Mouse (Mus musculus): ENCODE results near the gene Dlk2. TPM values are rescaled to one million over a fixed set of nuclear protein-coding genes. Genes with fewer than 3 reads are reported as not detected.

Gene Dlk2
- polyA plus RNA-seq, 1 experiment from 2014 or later, result 8.9 TPM

- no peaks in the 10 kb centered on the region for H3K27me3 ChIP-seq (ENCODE audit: control insufficient read depth, insufficient read depth, low read length)
- H3K4me2 ChIP-seq (replicated peaks; ENCODE audit: low read depth), result peak within 1 kb of the TSS; percentile 93
- under 1% methylated on average over 40 of the region's 40 CpGs for WGBS
- H3K36me3 ChIP-seq (ENCODE audit: control insufficient read depth, insufficient read depth, low read length), result peaks cover 3% of the 10 kb centered on the region; the same call in 1 of the 2 replicates
- DNase-seq (ENCODE audit: low spot score), result peak; percentile 96
- no peaks in the 10 kb centered on the region for H3K9me3 ChIP-seq (ENCODE audit: control insufficient read depth, low read length)
- H3K27ac ChIP-seq (replicated peaks), result peak within 1 kb of the TSS; percentile 90
- H3K4me3 ChIP-seq (ENCODE audit: low read depth, low read length), result peak within 1 kb of the TSS; percentile 72
- ATAC-seq (ENCODE audit: low FRiP score, low TSS enrichment), result peak; percentile 96
- TF ChIP-seq CTCF (IDR thresholded peaks at IDR 0.05; ENCODE audit: low read depth) (peak; percentile 68), EP300 (optimal IDR thresholded peaks at IDR 0.05) (no peak)
- H3K9ac ChIP-seq (ENCODE audit: low read length), result peak within 1 kb of the TSS; percentile 86
- H3K4me1 ChIP-seq (replicated peaks; ENCODE audit: control insufficient read depth, insufficient read depth), result no peaks in the 10 kb centered on the region
These were observed 30.8 kb downstream of the Dlk2 start, which contains the start of gene Abcc10 for GRCm38 (mm10) chr17:46327906-46328534. Abcc10 (minus strand) TSS chr17:46328352.

GRCm38 (mm10) chr17:46328723-46329122 lies 31.5 kb downstream of the Dlk2 start:
- H3K9me3 ChIP-seq (ENCODE audit: control insufficient read depth, low read length), result no peaks in the 10 kb centered on the region
- ATAC-seq (ENCODE audit: low FRiP score, low TSS enrichment) (no peak), DNase-seq (ENCODE audit: low spot score) (no peak)
- no peak overlapping the region for H3K27ac ChIP-seq (replicated peaks)
- H3K36me3 ChIP-seq (ENCODE audit: control insufficient read depth, insufficient read depth, low read length), result peaks cover 1% of the 10 kb centered on the region; the same call in 1 of the 2 replicates
- WGBS, result 55% methylated on average over 6 of the region's 6 CpGs
- no peak overlapping the region; the same call in 1 of the 2 replicates for H3K4me3 ChIP-seq (ENCODE audit: low read depth, low read length)
- no peaks in the 10 kb centered on the region for H3K4me1 ChIP-seq (replicated peaks; ENCODE audit: control insufficient read depth, insufficient read depth)
- H3K27me3 ChIP-seq (ENCODE audit: control insufficient read depth, insufficient read depth, low read length), result no peaks in the 10 kb centered on the region
- H3K9ac ChIP-seq (ENCODE audit: low read length), result no peak overlapping the region
- TF ChIP-seq EP300 (optimal IDR thresholded peaks at IDR 0.05) (no peak), CTCF (IDR thresholded peaks at IDR 0.05; ENCODE audit: low read depth) (no peak)
- peak overlapping the region; percentile 93 for H3K4me2 ChIP-seq (replicated peaks; ENCODE audit: low read depth)

- Histone ChIP-seq H3K36me3 (ENCODE audit: control insufficient read depth, insufficient read depth, low read length) (no peaks in the 10 kb centered on the region), H3K9ac (ENCODE audit: low read length) (no peak overlapping the region), H3K27me3 (ENCODE audit: control insufficient read depth, insufficient read depth, low read length) (no peaks in the 10 kb centered on the region), H3K4me1 (replicated peaks; ENCODE audit: control insufficient read depth, insufficient read depth) (no peaks in the 10 kb centered on the region), H3K4me3 (ENCODE audit: low read depth, low read length) (no peak overlapping the region), H3K9me3 (ENCODE audit: control insufficient read depth, low read length) (no peaks in the 10 kb centered on the region), H3K27ac (replicated peaks) (no peak overlapping the region), H3K4me2 (replicated peaks; ENCODE audit: low read depth) (no peak overlapping the region)
- 27% methylated on average over 5 of the region's 5 CpGs for WGBS
- ATAC-seq (ENCODE audit: low FRiP score, low TSS enrichment) (no peak), DNase-seq (ENCODE audit: low spot score) (no peak)
- TF ChIP-seq EP300 (optimal IDR thresholded peaks at IDR 0.05) (no peak), CTCF (IDR thresholded peaks at IDR 0.05; ENCODE audit: low read depth) (peak; percentile 68)
These were observed 39.3 kb downstream of the Dlk2 start for GRCm38 (mm10) chr17:46336475-46336874.

GRCm38 (mm10) chr17:46341208-46341607 lies 44.0 kb downstream of the Dlk2 start:
- Histone ChIP-seq H3K27ac (replicated peaks) (no peak overlapping the region), H3K4me3 (ENCODE audit: low read depth, low read length) (no peak overlapping the region), H3K4me2 (replicated peaks; ENCODE audit: low read depth) (no peak overlapping the region), H3K4me1 (replicated peaks; ENCODE audit: control insufficient read depth, insufficient read depth) (no peaks in the 10 kb centered on the region), H3K27me3 (ENCODE audit: control insufficient read depth, insufficient read depth, low read length) (no peaks in the 10 kb centered on the region), H3K9ac (ENCODE audit: low read length) (no peak overlapping the region), H3K9me3 (ENCODE audit: control insufficient read depth, low read length) (no peaks in the 10 kb centered on the region), H3K36me3 (ENCODE audit: control insufficient read depth, insufficient read depth, low read length) (no peaks in the 10 kb centered on the region)
- DNase-seq (ENCODE audit: low spot score) (no peak), ATAC-seq (ENCODE audit: low FRiP score, low TSS enrichment) (no peak)
- 56% methylated on average over 7 of the region's 7 CpGs for WGBS
- TF ChIP-seq CTCF (IDR thresholded peaks at IDR 0.05; ENCODE audit: low read depth), result no peak
- no peak for TF ChIP-seq EP300 (optimal IDR thresholded peaks at IDR 0.05)

- H3K9ac ChIP-seq (ENCODE audit: low read length), result no peak overlapping the region
- TF ChIP-seq CTCF (IDR thresholded peaks at IDR 0.05; ENCODE audit: low read depth) (no peak), EP300 (optimal IDR thresholded peaks at IDR 0.05) (no peak)
- no peak overlapping the region for H3K4me2 ChIP-seq (replicated peaks; ENCODE audit: low read depth)
- H3K9me3 ChIP-seq (ENCODE audit: control insufficient read depth, low read length), result no peaks in the 10 kb centered on the region
- no peak overlapping the region for H3K4me3 ChIP-seq (ENCODE audit: low read depth, low read length)
- 83% methylated on average over 8 of the region's 8 CpGs for WGBS
- no peak overlapping the region for H3K27ac ChIP-seq (replicated peaks)
- ATAC-seq (ENCODE audit: low FRiP score, low TSS enrichment) (no peak), DNase-seq (ENCODE audit: low spot score) (no peak)
- no peaks in the 10 kb centered on the region for H3K36me3 ChIP-seq (ENCODE audit: control insufficient read depth, insufficient read depth, low read length)
- H3K4me1 ChIP-seq (replicated peaks; ENCODE audit: control insufficient read depth, insufficient read depth), result no peaks in the 10 kb centered on the region
- no peaks in the 10 kb centered on the region for H3K27me3 ChIP-seq (ENCODE audit: control insufficient read depth, insufficient read depth, low read length)
These were observed 53.9 kb downstream of the Dlk2 start for GRCm38 (mm10) chr17:46351026-46351700.

Other genes with a start within 250 kb of the Dlk2 start
- gene Mrps18a, start 186.4 kb upstream of the Dlk2 start, polyA plus RNA-seq (2015; fragmentation: Nextera tagmentation; extraction: Ambion mirVana), result 94.9 and 99.0 TPM in 2 replicates
- gene Rsph9, start 153.2 kb upstream of the Dlk2 start, polyA plus RNA-seq (2015; fragmentation: Nextera tagmentation; extraction: Ambion mirVana), result 13.1 and 13.6 TPM in 2 replicates
- gene Mad2l1bp, start 143.9 kb upstream of the Dlk2 start, polyA plus RNA-seq (2015; fragmentation: Nextera tagmentation; extraction: Ambion mirVana), result 35.5 and 35.8 TPM in 2 replicates
- 21.2 and 21.6 TPM in 2 replicates for gene Gtpbp2, start 136.4 kb upstream of the Dlk2 start, polyA plus RNA-seq (2015; fragmentation: Nextera tagmentation; extraction: Ambion mirVana)
- 7.5 and 8.0 TPM in 2 replicates for gene Polh, start 94.8 kb upstream of the Dlk2 start, polyA plus RNA-seq (2015; fragmentation: Nextera tagmentation; extraction: Ambion mirVana)
- gene Xpo5, start 94.6 kb upstream of the Dlk2 start, polyA plus RNA-seq (2015; fragmentation: Nextera tagmentation; extraction: Ambion mirVana), result 11.5 and 12.2 TPM in 2 replicates
- gene Polr1c, start 49.4 kb upstream of the Dlk2 start, polyA plus RNA-seq (2015; fragmentation: Nextera tagmentation; extraction: Ambion mirVana), result 47.7 and 48.0 TPM in 2 replicates
- gene Yipf3, start 49.3 kb upstream of the Dlk2 start, polyA plus RNA-seq (2015; fragmentation: Nextera tagmentation; extraction: Ambion mirVana), result 119 and 125 TPM in 2 replicates
- 0.73 and 0.79 TPM in 2 replicates for gene Lrrc73, start 43.9 kb upstream of the Dlk2 start, polyA plus RNA-seq (2015; fragmentation: Nextera tagmentation; extraction: Ambion mirVana)
- gene Tjap1, start 14.4 kb upstream of the Dlk2 start, polyA plus RNA-seq (2015; fragmentation: Nextera tagmentation; extraction: Ambion mirVana), result 13.5 and 17.7 TPM in 2 replicates
- 3.5 and 4.3 TPM in 2 replicates for gene Abcc10, start 30.9 kb downstream of the Dlk2 start, polyA plus RNA-seq (2015; fragmentation: Nextera tagmentation; extraction: Ambion mirVana)
- 2.9 and 3.5 TPM in 2 replicates for gene Zfp318, start 86.3 kb downstream of the Dlk2 start, polyA plus RNA-seq (2015; fragmentation: Nextera tagmentation; extraction: Ambion mirVana)
- gene Crip3, start 131.5 kb downstream of the Dlk2 start, polyA plus RNA-seq (2015; fragmentation: Nextera tagmentation; extraction: Ambion mirVana), result 0.23 and 0.24 TPM in 2 replicates
- not detected in 2 replicates for gene Slc22a7, start 141.0 kb downstream of the Dlk2 start, polyA plus RNA-seq (2015; fragmentation: Nextera tagmentation; extraction: Ambion mirVana)
- 0.13 and 0.15 TPM in 2 replicates for gene Ttbk1, start 190.3 kb downstream of the Dlk2 start, polyA plus RNA-seq (2015; fragmentation: Nextera tagmentation; extraction: Ambion mirVana)
- gene Dnph1, start 199.3 kb downstream of the Dlk2 start, polyA plus RNA-seq (2015; fragmentation: Nextera tagmentation; extraction: Ambion mirVana), result 23.8 and 24.7 TPM in 2 replicates
- 1.9 and 2.6 TPM in 2 replicates for gene Cul9, start 249.0 kb downstream of the Dlk2 start, polyA plus RNA-seq (2015; fragmentation: Nextera tagmentation; extraction: Ambion mirVana)